Mouse (Mus musculus) thymus, adult 2 months (tissue): ENCODE data around the gene Wfdc18. TPM values are rescaled to one million over a fixed set of nuclear protein-coding genes. Genes with fewer than 3 reads are reported as not detected.

Experiments used
- DNase-seq: peaks from one replicate; pipeline ENCODE4 v3.0.0; 2021
- H3K27ac ChIP-seq: fragments of 200-500 bp; 2 replicates; pipeline ENCODE4 v1.5.1; 2012; ENCODE audit warnings: low read length, control low read depth; ENCODE audit not compliant: control insufficient read depth, insufficient read depth
- H3K27me3 ChIP-seq: fragments of 200-500 bp; 2 replicates; pipeline ENCODE4 v1.6.1; 2012; ENCODE audit warnings: mild to moderate bottlenecking, low read length, moderate library complexity, mixed read lengths; ENCODE audit not compliant: control insufficient read depth, insufficient read depth
- H3K36me3 ChIP-seq: fragments of 200-500 bp; 2 replicates; pipeline ENCODE4 v1.6.1; 2012; ENCODE audit warnings: mild to moderate bottlenecking, low read length, moderate library complexity; ENCODE audit not compliant: control insufficient read depth, insufficient read depth
- H3K4me1 ChIP-seq: fragments of 200-500 bp; replicated peaks from 2 replicates; pipeline ENCODE4 v1.6.1; 2012; ENCODE audit warnings: low read length; ENCODE audit not compliant: control insufficient read depth, insufficient read depth
- H3K4me3 ChIP-seq: fragments of 200-500 bp; 2 replicates; pipeline ENCODE4 v1.5.1; 2012; ENCODE audit warnings: mild to moderate bottlenecking, low read length, control low read depth, moderate library complexity; ENCODE audit not compliant: control insufficient read depth, insufficient read depth
- CTCF ChIP-seq: fragments of 200-500 bp; IDR thresholded peaks from 2 replicates; pipeline ENCODE4 v1.5.1; 2012; ENCODE audit warnings: mild to moderate bottlenecking, control low read depth, low read length, moderate library complexity, borderline replicate concordance; ENCODE audit not compliant: control insufficient read depth, poor library complexity, insufficient read depth; ENCODE audit errors: extremely low read depth
- POLR2A ChIP-seq: fragments of 200-500 bp; IDR thresholded peaks from 2 replicates; pipeline ENCODE4 v1.6.1; 2012; ENCODE audit warnings: mild to moderate bottlenecking, low read length, control low read depth, moderate library complexity; ENCODE audit not compliant: control insufficient read depth, poor library complexity, insufficient read depth; ENCODE audit errors: extremely low read depth
- WGBS: fragments of 180-500 bp; shearing (Covaris S2); methylation state at CpG from one replicate; pipeline ENCODE4 v1.1.7; 2018; 5-methylcytosine and 5-hydroxymethylcytosine counted together
- polyA plus RNA-seq: library from polyadenylated mRNA; depleted of rRNA; stranded (reverse); fragments of >200 nt; gene quantifications from 2 replicates; pipeline ENCODE4 v1.2.3, GENCODE M21; 2012

Gene Wfdc18
- polyA plus RNA-seq, 1 experiment, result 72.8 TPM

DNA sequence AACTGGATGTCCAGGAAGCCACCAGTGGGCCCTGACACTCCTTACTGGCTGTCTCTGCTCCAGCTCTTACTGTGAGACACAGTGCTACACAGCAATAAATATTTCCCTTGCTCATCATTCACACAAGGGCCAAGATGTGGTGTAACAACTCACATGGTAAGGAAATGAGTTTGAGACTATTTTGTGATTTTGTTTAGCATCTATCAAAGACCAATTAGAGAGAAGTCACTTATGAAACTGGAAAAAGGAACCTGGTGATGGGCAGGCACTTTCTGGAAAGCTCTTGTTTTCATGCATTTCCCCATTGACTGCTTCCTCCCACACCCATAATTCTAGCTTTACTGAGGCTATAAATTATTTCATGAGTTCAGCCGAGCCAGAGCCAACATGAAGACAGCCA, 5.1 kb upstream of the Wfdc18 start, which contains the start of gene Wfdc17:
TSS of gene Wfdc17 (plus strand) at position 287 of the 400 bp plus-strand sequence.
- TF ChIP-seq CTCF (no peak), POLR2A (no peak)
- no peak within 1 kb of the TSS for H3K27ac ChIP-seq
- no peaks in the 10 kb centered on the region for H3K36me3 ChIP-seq
- no peaks in the 10 kb centered on the region for H3K27me3 ChIP-seq
- DNase-seq, result no peak
- no peak within 1 kb of the TSS for H3K4me3 ChIP-seq
- 16% methylated on average over 1 of the region's 1 CpGs for WGBS
- H3K4me1 ChIP-seq, result no peaks in the 10 kb centered on the region

DNA sequence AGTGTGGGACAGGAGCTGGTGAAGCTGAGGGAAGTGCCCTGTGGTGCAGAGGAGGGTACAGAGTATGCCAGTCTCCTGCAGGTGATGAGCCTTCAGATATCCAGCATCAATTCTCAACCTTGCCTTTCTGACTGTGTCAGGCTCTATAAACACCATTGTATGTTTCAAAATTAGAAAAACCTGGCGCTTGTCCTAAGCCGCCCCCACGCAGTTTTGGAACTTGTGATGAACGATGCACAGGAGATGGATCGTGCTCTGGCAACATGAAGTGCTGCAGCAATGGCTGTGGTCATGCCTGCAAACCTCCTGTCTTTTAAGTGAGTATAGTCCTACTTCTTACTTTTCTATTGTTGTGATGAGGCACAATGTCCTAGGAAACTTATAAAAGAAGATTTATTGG, 868 bp downstream of the Wfdc18 start:
- Histone ChIP-seq H3K27me3 (no peaks in the 10 kb centered on the region), H3K27ac (no peak overlapping the region), H3K36me3 (no peaks in the 10 kb centered on the region), H3K4me3 (no peak overlapping the region), H3K4me1 (no peaks in the 10 kb centered on the region)
- DNase-seq, result no peak
- TF ChIP-seq POLR2A (no peak), CTCF (no peak)
- WGBS, result 96% methylated on average over 5 of the region's 5 CpGs

DNA sequence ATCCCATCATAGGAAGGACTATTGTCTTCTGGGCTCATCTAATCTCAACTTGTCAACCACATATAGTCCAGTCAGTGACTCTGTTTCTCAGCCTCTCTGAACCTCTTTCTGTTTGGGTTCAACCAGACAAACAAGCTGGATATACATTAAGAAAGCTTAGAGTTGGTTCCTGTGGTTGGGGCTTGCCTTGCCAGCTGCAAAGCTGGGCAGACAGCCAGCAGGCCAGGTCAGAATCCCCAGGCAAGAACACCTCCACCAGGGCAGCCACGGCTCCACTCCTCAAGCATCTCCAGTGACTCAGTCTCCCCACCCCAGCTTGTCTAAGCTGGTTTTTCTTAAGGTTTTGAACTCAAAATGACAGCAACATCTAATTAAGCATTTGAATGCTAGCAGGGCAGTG, 3.9 kb downstream of the Wfdc18 start:
- DNase-seq, result no peak
- H3K27ac ChIP-seq, result no peak overlapping the region
- no peak overlapping the region for H3K4me3 ChIP-seq
- TF ChIP-seq CTCF, result no peak
- TF ChIP-seq POLR2A, result no peak
- H3K4me1 ChIP-seq, result no peaks in the 10 kb centered on the region
- no peaks in the 10 kb centered on the region for H3K27me3 ChIP-seq
- 0% methylated on average over 1 of the region's 1 CpGs for WGBS
- no peaks in the 10 kb centered on the region for H3K36me3 ChIP-seq

DNA sequence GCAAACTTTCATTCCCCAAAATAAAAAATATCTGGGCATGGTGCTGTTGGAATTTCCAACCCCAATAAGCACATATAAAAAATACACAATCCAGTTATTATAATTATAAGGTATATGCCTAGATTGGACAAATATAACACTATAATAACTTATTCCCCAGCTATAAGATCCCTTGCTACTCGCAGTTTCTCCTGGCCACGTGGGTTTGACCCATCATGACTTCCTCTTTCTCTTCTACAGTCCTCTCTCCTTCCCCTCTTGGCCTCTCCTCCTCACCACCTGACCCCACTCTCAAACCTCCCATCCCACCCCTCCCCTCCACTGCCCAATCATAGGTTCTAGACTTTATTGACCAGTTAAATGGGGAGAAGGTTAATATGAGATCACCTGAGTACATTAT, 5.1 kb downstream of the Wfdc18 start:
- no peak for DNase-seq
- TF ChIP-seq POLR2A (no peak), CTCF (no peak)
- Histone ChIP-seq H3K27ac (no peak overlapping the region), H3K27me3 (no peaks in the 10 kb centered on the region), H3K4me3 (no peak overlapping the region), H3K4me1 (no peaks in the 10 kb centered on the region), H3K36me3 (no peaks in the 10 kb centered on the region)
- 38% methylated on average over 2 of the region's 2 CpGs for WGBS

DNA sequence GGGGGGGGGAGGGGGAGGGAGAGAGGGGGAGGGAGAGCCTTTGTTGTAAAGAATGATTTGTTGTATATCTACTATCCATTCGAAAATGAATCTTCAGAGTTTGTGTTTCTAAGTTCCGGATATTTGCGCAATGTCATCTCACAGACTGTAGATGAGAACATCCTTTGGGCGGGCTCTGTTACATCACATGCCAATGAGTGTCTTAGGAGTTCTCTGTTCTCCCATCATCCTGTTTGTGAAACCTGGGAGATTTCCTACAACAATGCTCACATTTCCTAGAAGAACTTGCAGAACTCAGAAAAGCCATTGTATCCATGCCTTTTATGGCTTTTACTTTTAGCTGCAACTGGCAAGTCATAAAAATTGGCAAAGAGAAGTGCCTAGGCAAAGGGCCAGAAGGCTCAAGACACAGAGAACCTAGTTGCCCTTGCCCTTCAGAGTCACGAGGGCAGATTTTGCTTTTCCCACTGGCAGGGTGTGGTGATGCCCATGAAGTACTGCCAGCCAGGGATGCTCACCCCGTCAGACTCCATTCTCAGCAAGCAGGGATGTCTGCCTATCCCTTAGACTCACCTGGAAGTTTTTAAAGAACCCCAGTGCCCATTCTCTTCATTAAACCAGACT, 8.3 kb downstream of the Wfdc18 start:
- 89% methylated on average over 6 of the region's 6 CpGs for WGBS
- Histone ChIP-seq H3K27ac (no peak overlapping the region), H3K36me3 (no peaks in the 10 kb centered on the region), H3K4me3 (no peak overlapping the region), H3K27me3 (no peaks in the 10 kb centered on the region), H3K4me1 (no peaks in the 10 kb centered on the region)
- TF ChIP-seq CTCF, result no peak
- no peak for TF ChIP-seq POLR2A
- no peak for DNase-seq

DNA sequence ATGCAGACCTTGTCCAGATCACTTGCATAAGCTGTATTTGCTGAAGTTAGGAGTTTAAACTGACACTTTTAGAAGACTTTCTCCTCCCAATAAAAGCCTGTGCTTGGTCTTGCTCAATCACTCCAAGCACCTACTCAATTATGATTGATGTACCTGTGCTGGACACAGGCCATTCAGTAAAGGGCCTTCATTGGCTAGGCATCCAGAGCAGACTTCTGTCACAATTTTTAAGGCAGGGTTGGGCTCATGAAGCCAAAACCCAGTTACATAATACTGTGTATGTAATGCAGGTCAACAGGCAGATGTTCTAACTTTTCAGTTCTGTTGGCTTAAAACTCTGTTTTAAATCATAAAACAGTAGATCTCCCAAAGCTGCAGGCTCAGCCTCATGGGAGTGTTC, 12.0 kb downstream of the Wfdc18 start:
- H3K4me1 ChIP-seq, result no peaks in the 10 kb centered on the region
- no peak overlapping the region for H3K27ac ChIP-seq
- H3K4me3 ChIP-seq, result no peak overlapping the region
- TF ChIP-seq POLR2A, result no peak
- TF ChIP-seq CTCF, result no peak
- DNase-seq, result no peak
- no peaks in the 10 kb centered on the region for H3K36me3 ChIP-seq
- H3K27me3 ChIP-seq, result no peaks in the 10 kb centered on the region
